9 mouse cellular contexts compared by ENCODE assay signal in the genomic region with DNA sequence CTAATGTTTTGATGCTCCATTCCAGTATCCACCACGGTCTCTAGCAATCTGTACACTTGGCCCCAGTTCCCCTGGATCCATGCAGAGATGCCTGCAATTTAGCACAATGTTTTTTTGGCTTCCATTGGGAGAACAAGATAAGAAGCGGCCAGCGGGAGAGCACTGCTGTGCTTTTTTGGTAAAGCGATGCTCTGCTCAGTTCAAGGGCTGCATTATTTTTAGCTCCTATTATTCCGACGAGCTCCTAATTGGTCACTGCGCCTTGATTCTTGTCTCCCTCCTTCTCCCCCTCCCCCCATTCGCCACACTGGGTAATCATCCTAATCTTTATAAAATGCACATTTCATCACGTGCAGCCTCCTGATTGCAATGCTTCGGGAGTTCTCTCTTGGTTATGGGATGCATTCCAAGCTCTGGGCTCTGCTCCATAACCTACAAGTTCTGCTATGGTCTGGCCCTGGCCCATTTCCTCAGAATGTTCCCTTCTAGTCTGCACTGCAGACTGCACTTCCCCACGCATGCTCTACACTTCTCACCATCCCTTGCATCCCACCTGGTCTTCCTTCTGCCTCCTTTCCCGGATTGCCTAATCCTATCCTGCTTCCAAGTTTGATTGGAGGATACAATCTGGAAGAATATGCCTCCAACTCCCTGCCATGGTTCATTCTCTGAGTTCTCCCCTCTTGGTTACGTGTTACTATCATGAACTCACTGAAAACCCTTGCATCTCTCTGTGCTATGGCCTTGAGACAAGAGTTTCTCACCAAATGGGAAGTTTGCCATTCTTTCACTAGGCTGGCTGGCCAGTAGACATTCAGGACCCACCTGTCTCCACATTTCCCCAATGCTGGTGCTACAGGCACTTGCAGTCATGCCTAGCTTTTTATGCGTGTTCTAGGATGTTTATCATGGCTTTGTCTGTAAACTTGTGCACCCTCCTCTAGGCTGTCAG.
DNase-seq lines count a peak whose midpoint lies in the region; ATAC-seq and TF ChIP-seq lines count a peak whose summit lies in the region.
"Had no signal": no experiment of that assay in that cellular context is flagged by ENCODE, and none has a peak within 500 bp of the region (broad histone marks: within the 10 kb centered on the region; RNA-seq: fewer than 3 reads in every experiment).

No protein-coding gene starts in this region.

- H3K79me2 ChIP-seq in heart, adult 2 months (replicated peaks; ENCODE audit: control insufficient read depth, insufficient read depth, low read length) = no peaks in the 10 kb centered on the region

- intact Hi-C loops in heart, adult 2 months (cut with DNase I) = no loop called here

- no peak overlapping the region for H3K4me3 ChIP-seq in heart, adult 2 months
- H3K4me3 ChIP-seq in heart, embryonic 10.5 days = no peak overlapping the region
- H3K4me3 ChIP-seq in midbrain, embryonic 16.5 days (ENCODE audit: low read depth, low read length) = no peak overlapping the region
- H3K4me3 ChIP-seq: limb, embryonic 13.5 days had no signal

- peak overlapping the region; percentile 7 for H3K27ac ChIP-seq in heart, adult 2 months
- no peak overlapping the region for H3K27ac ChIP-seq in heart, embryonic 10.5 days
- H3K27ac ChIP-seq in midbrain, embryonic 16.5 days (ENCODE audit: low read length) = no peak overlapping the region
- H3K27ac ChIP-seq: limb, embryonic 13.5 days had no signal

- TF ChIP-seq POLR2A in heart, adult 2 months (IDR thresholded peaks at IDR 0.05; ENCODE audit: insufficient read depth, low read depth, low read length) = no peak

- peaks cover 3% of the 10 kb centered on the region; the same call in 1 of the 2 replicates for H3K4me1 ChIP-seq in heart, adult 2 months (ENCODE audit: control insufficient read depth, insufficient read depth, low read length)
- H3K4me1 ChIP-seq in heart, embryonic 10.5 days = no peaks in the 10 kb centered on the region
- H3K4me1 ChIP-seq in midbrain, embryonic 16.5 days (ENCODE audit: control insufficient read depth, insufficient read depth, low read length) = no peaks in the 10 kb centered on the region
- H3K4me1 ChIP-seq: limb, embryonic 13.5 days had no signal

- H3K4me2 ChIP-seq in midbrain, embryonic 16.5 days (ENCODE audit: low read length) = no peak overlapping the region
- H3K4me2 ChIP-seq: limb, embryonic 13.5 days had no signal

- 0 out of 2 replicates have a peak, but pooled peaks have one; percentile 43 for TF ChIP-seq EP300 in heart, adult 2 months (IDR thresholded peaks at IDR 0.05; ENCODE audit: insufficient read depth, low read depth, low read length)

- no peaks in the 10 kb centered on the region for H3K36me3 ChIP-seq in heart, adult 2 months (ENCODE audit: control insufficient read depth, insufficient read depth, low read length)
- no peaks in the 10 kb centered on the region for H3K36me3 ChIP-seq in heart, embryonic 10.5 days
- H3K36me3 ChIP-seq in midbrain, embryonic 16.5 days (ENCODE audit: control insufficient read depth, insufficient read depth, low read length) = no peaks in the 10 kb centered on the region
- H3K36me3 ChIP-seq: limb, embryonic 13.5 days had no signal

- DNase-seq in heart, adult 2 months = peak; percentile 58 to 78
- DNase-seq in heart, embryonic 10.5 days (ENCODE audit: low spot score) = no peak
- peak; percentile 16 to 37 for DNase-seq in frontal cortex, postnatal 10 days (ENCODE audit: low spot score in 2 of 2)
- DNase-seq in layer of hippocampus, postnatal 10 days (ENCODE audit: low spot score in 2 of 2) = peak; percentile 55 to 70
- DNase-seq in telencephalon, adult 2 months (ENCODE audit: low read depth, low spot score) = peak; percentile 87
- no peak for DNase-seq in B cell, adult 2 months

- no peak overlapping the region for H3K9ac ChIP-seq in heart, adult 2 months (ENCODE audit: low read depth, low read length)
- H3K9ac ChIP-seq in midbrain, embryonic 16.5 days (ENCODE audit: low read depth, low read length) = no peak overlapping the region
- H3K9ac ChIP-seq: limb, embryonic 13.5 days had no signal

- no peaks in the 10 kb centered on the region for H3K27me3 ChIP-seq in heart, adult 2 months (ENCODE audit: control insufficient read depth, insufficient read depth, low read length)
- H3K27me3 ChIP-seq in heart, embryonic 10.5 days (ENCODE audit: insufficient read depth, poor library complexity, severe bottlenecking) = no peaks in the 10 kb centered on the region
- no peaks in the 10 kb centered on the region for H3K27me3 ChIP-seq in midbrain, embryonic 16.5 days (ENCODE audit: control insufficient read depth, insufficient read depth, low read depth, low read length)
- H3K27me3 ChIP-seq: limb, embryonic 13.5 days had no signal

- H3K9me3 ChIP-seq in heart, embryonic 10.5 days = no peaks in the 10 kb centered on the region
- no peaks in the 10 kb centered on the region for H3K9me3 ChIP-seq in midbrain, embryonic 16.5 days (replicated peaks; ENCODE audit: control insufficient read depth, low read length, poor library complexity, severe bottlenecking)
- H3K9me3 ChIP-seq: limb, embryonic 13.5 days had no signal

- ATAC-seq in cerebellum, adult (ENCODE audit: insufficient number of reproducible peaks, low FRiP score, low TSS enrichment) = peak; percentile 94
- no peak for ATAC-seq in midbrain, embryonic 16.5 days

- 45% methylated on average over 14 of the region's 14 CpGs for WGBS in heart, adult 2 months
- 72% methylated on average over 14 of the region's 14 CpGs for WGBS in heart, embryonic 10.5 days
- 73% methylated on average over 14 of the region's 14 CpGs for WGBS in midbrain, embryonic 16.5 days

- no peak for TF ChIP-seq CTCF in heart, adult 2 months (IDR thresholded peaks at IDR 0.05)

Comparison
In these comparisons a context has a peak if more than half of its experiments do, and no peak if none do; other contexts are left out.
1. DNase-seq: peak in heart, adult 2 months (2 of 2), frontal cortex, postnatal 10 days (2 of 2), layer of hippocampus, postnatal 10 days (2 of 2) and telencephalon, adult 2 months (single experiment); none in heart, embryonic 10.5 days (single experiment) and B cell, adult 2 months (0 of 2).